Comparison of ENCODE assay signal across 30 mouse cellular contexts in genomic region chr1:80520456-80520855, GRCm38 (mm10). TPM values are rescaled to one million over a fixed set of nuclear protein-coding genes. Genes with fewer than 3 reads are reported as not detected.
"Had no signal": no experiment of that assay in that cellular context is flagged by ENCODE, and none has a peak within 500 bp of the region (broad histone marks: within the 10 kb centered on the region; RNA-seq: fewer than 3 reads in every experiment).

No protein-coding gene starts in this region.

- H3K4me3 ChIP-seq: left cerebral cortex, adult 2 months; limb, embryonic 12.5 days; limb, embryonic 15.5 days; megakaryocyte, embryonic 14.5 days; midbrain, embryonic 12.5 days had no signal

- H3K9ac ChIP-seq: limb, embryonic 12.5 days; limb, embryonic 15.5 days; liver, embryonic 14.5 days; liver, postnatal 0 days; lung, embryonic 14.5 days; midbrain, embryonic 12.5 days had no signal

- H3K27ac ChIP-seq: left cerebral cortex, adult 2 months; limb, embryonic 12.5 days; limb, embryonic 15.5 days; liver, embryonic 14.5 days; midbrain, embryonic 12.5 days; stomach, postnatal 0 days had no signal

- H3K9me3 ChIP-seq: limb, embryonic 12.5 days; limb, embryonic 15.5 days; megakaryocyte, embryonic 14.5 days; midbrain, embryonic 12.5 days had no signal

- ATAC-seq: intestine, embryonic 16.5 days; liver, postnatal 0 days; lung, postnatal 0 days had no signal

- H3K36me3 ChIP-seq: limb, embryonic 12.5 days; limb, embryonic 15.5 days; midbrain, embryonic 12.5 days had no signal

- DNase-seq: kidney, adult 18-20 months; kidney, adult 9 months; kidney, postnatal 36 days; layer of hippocampus, postnatal 36 days; liver, postnatal 0 days; lung, embryonic 14.5 days; lung, postnatal 36 days; right cerebral cortex, adult 18-20 months; right cerebral cortex, postnatal 14 days; thymus, adult 2 months; thymus, postnatal 14 days; thymus, postnatal 4 days had no signal

- H3K4me1 ChIP-seq: limb, embryonic 12.5 days; limb, embryonic 15.5 days; megakaryocyte, embryonic 14.5 days had no signal

- H3K4me2 ChIP-seq: limb, embryonic 12.5 days; limb, embryonic 15.5 days; liver, embryonic 11.5 days; lung, embryonic 14.5 days; midbrain, embryonic 12.5 days had no signal

- H3K27me3 ChIP-seq: limb, embryonic 12.5 days; limb, embryonic 15.5 days; megakaryocyte, embryonic 14.5 days; midbrain, embryonic 12.5 days had no signal

RNA-seq across cellular contexts. Expression of gene Gm45261, which starts 59.2 kb away (rescaled TPM):
- total RNA-seq: layer of hippocampus, adult 8-10 months; layer of hippocampus, postnatal 10 days; layer of hippocampus, postnatal 36 days; left cerebral cortex, adult 2 months; left cerebral cortex, postnatal 10 days; left cerebral cortex, postnatal 36 days had no signal
- polyA plus RNA-seq: intestine, embryonic 16.5 days; kidney, embryonic 16.5 days; limb, embryonic 12.5 days; limb, embryonic 15.5 days; liver, embryonic 11.5 days; liver, embryonic 14.5 days; liver, postnatal 0 days; lung, embryonic 14.5 days; lung, postnatal 0 days; midbrain, embryonic 12.5 days; neural tube, embryonic 11.5 days; neural tube, embryonic 14.5 days; stomach, embryonic 14.5 days; stomach, postnatal 0 days; thymus, adult 2 months had no signal
